Mouse (Mus musculus) cortical plate, adult 2 months (tissue): ENCODE measurements around the gene Pbxip1. TPM values are rescaled to one million over a fixed set of nuclear protein-coding genes. Genes with fewer than 3 reads are reported as not detected.

Experiments
- H3K27ac ChIP-seq: fragments of 200-500 bp; 2 replicates; pipeline ENCODE4 v1.5.1; 2012; ENCODE audit warnings: low read length, control low read depth, inconsistent platforms; ENCODE audit not compliant: insufficient read depth
- H3K4me1 ChIP-seq: fragments of 200-500 bp; 2 replicates; pipeline ENCODE4 v1.6.1; 2011; ENCODE audit warnings: low read length; ENCODE audit not compliant: control insufficient read depth, insufficient read depth
- H3K4me3 ChIP-seq: fragments of 200-500 bp; 2 replicates; pipeline ENCODE4 v1.5.1; 2011; ENCODE audit warnings: mild to moderate bottlenecking, low read length, control low read depth; ENCODE audit not compliant: insufficient read depth
- CTCF ChIP-seq: fragments of 200-500 bp; IDR thresholded peaks from 2 replicates; pipeline ENCODE4 v1.5.1; 2011; ENCODE audit warnings: mild to moderate bottlenecking, control low read depth, low read length; ENCODE audit not compliant: insufficient read depth; ENCODE audit errors: extremely low read depth
- POLR2A ChIP-seq: fragments of 200-500 bp; IDR thresholded peaks from 2 replicates; pipeline ENCODE4 v1.6.1; 2011; ENCODE audit warnings: mild to moderate bottlenecking, low read length, control low read depth; ENCODE audit not compliant: insufficient read depth; ENCODE audit errors: extremely low read depth
- polyA plus RNA-seq: library from polyadenylated mRNA; depleted of rRNA; stranded (reverse); fragments of >200 nt; gene quantifications from 2 replicates; pipeline ENCODE4 v1.2.3, GENCODE M21; 2012

Pbxip1 gene
- polyA plus RNA-seq, 1 experiment: 38.0 TPM

GRCm38 (mm10) chr3:89481488-89481887 lies 45.0 kb downstream of the Pbxip1 start:
- TF ChIP-seq POLR2A (no peak), CTCF (peak; percentile 30; the same call in 1 of the 2 replicates)
- Histone ChIP-seq H3K4me3 (no peak overlapping the region), H3K27ac (no peak overlapping the region), H3K4me1 (no peaks in the 10 kb centered on the region)

GRCm38 (mm10) chr3:89482249-89482648 lies 45.7 kb downstream of the Pbxip1 start:
- Histone ChIP-seq H3K4me1 (no peaks in the 10 kb centered on the region), H3K4me3 (no peak overlapping the region), H3K27ac (no peak overlapping the region)
- no peak for TF ChIP-seq CTCF
- TF ChIP-seq POLR2A: no peak

DNA sequence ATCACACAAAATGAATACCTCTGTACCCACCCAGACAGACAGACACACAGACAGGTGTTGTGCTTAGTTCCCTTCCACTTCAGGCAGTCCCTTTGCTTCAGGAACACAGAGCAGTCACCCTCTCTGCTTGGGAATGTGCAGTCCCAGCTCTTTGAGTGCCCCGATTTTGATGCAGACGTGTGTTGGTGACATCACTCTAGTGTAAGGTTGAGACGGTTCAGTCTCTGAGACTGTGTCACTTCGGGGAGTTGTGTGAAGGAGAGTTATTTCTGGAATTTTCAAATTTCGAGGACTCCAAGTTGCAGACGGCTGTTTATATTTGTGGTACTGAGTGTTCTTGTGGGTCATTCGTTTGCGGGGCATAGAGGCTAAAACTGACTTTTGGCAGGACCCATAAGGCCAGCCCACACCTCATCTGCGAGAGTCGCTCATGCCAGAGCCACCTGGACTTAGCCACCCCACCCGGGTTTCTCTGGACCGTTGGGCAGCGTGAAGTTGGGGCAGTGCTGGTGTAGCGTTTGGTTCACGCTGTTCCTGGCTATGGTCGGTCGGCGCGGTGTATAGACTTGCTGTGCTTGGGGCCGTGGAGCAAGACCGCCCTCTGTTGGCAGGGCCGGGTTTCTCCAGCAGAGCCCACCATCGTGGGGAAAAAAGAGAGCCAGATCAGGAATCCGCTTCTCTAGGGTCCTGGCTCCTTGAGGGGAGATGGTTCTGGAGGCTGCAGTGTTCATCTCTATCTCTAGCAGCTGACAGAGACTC lies 48.4 kb downstream of the Pbxip1 start:
- Histone ChIP-seq H3K4me1 (no peaks in the 10 kb centered on the region), H3K27ac (no peak overlapping the region), H3K4me3 (no peak overlapping the region)
- no peak for TF ChIP-seq POLR2A
- TF ChIP-seq CTCF: peak; percentile 73

DNA sequence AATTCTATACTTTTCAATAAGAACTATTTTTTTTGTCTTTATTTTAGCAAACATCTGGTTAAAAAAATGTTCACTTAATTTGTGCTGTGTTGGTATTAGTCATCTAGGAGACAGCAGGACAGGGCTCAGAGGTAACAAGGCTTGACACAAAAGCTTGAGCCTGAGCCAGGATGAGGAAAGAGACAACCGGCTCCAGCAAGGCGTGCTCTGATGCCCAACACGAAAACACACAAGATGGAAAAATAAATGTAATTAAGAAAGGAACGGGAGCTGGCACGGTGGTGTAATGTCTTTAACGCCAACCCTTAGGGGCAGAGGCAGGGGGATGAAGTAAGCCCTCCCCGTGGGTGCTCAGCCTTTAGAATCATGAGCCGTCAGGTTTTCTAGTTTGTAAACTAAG lies 49.6 kb downstream of the Pbxip1 start:
- Histone ChIP-seq H3K4me3 (no peak overlapping the region), H3K4me1 (no peaks in the 10 kb centered on the region), H3K27ac (no peak overlapping the region)
- TF ChIP-seq CTCF: no peak

DNA sequence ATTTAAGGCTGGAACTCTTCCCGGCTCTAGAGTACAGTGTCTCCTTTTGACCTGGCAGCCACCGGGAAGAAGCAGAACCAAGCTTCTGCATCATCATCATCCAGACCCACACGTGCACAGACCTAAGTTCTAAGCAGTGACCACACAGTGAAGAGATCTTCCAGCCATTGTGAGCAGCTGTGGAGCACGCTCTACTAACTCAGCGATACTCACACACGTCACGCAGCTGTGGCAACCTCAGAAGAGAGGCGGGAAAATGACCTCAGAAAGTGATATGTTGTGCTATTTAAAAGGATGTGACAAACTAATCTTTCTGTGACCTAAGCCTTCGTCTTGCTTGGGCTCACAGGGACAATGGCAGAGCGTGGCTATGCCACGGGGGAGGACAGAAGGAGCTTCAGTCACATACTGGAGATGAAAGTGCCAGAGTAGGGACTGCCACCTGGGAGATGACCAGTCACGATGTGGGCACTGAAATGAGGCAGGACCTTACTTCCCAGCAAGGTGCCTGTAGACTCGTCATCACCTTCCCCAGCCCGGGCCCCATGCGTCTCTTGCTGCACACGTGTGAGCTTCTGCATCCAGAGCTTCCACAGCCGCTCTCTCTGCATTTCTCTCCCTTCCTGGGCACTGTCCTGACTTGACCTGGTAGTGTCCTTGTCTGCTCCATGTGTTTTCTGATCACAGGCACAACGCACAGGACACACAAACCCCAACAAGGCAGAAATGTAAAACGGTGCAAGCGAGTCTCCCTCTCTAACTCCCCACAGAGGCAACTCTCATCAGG lies 50.6 kb downstream of the Pbxip1 start:
- H3K4me1 ChIP-seq: no peaks in the 10 kb centered on the region
- TF ChIP-seq POLR2A (no peak), CTCF (no peak)
- no peak overlapping the region for H3K27ac ChIP-seq
- no peak overlapping the region for H3K4me3 ChIP-seq

GRCm38 (mm10) chr3:89490790-89491189 lies 54.3 kb downstream of the Pbxip1 start:
- Histone ChIP-seq H3K27ac (no peak overlapping the region), H3K4me3 (no peak overlapping the region), H3K4me1 (no peaks in the 10 kb centered on the region)
- no peak for TF ChIP-seq POLR2A
- no peak for TF ChIP-seq CTCF

- H3K4me1 ChIP-seq: no peaks in the 10 kb centered on the region
- H3K27ac ChIP-seq: no peak overlapping the region
- H3K4me3 ChIP-seq: no peak overlapping the region
- no peak for TF ChIP-seq POLR2A
- TF ChIP-seq CTCF: no peak
Observed at GRCm38 (mm10) chr3:89491559-89491958, 55.1 kb downstream of the Pbxip1 start.

- no peaks in the 10 kb centered on the region for H3K4me1 ChIP-seq
- H3K27ac ChIP-seq: no peak overlapping the region
- no peak overlapping the region for H3K4me3 ChIP-seq
- TF ChIP-seq POLR2A: no peak
- TF ChIP-seq CTCF: no peak
Observed at GRCm38 (mm10) chr3:89492701-89493151, 56.2 kb downstream of the Pbxip1 start.

GRCm38 (mm10) chr3:89494630-89495029 lies 58.1 kb downstream of the Pbxip1 start:
- TF ChIP-seq CTCF (no peak; the same call in 1 of the 2 replicates), POLR2A (no peak)
- H3K4me1 ChIP-seq: no peaks in the 10 kb centered on the region
- no peak overlapping the region for H3K4me3 ChIP-seq
- H3K27ac ChIP-seq: no peak overlapping the region

DNA sequence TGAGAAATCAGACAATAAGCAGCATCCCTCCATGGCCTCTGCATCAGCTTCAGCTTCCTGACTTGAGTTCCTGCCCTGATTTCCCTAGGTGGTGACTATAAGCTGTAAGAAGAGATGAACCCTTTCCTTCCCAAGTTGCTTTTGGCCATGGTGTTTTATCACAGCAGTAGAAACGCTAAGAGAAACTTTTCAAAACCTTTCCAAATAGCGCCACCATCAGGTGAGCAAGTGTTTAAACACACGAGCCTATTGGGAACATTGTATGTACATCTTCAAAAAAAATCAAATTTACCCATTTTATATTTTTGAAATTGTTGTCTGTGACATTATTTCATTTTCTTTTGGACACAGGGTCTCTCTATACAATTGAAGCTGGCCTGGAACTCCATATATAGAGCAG lies 59.9 kb downstream of the Pbxip1 start:
- Histone ChIP-seq H3K4me3 (no peak overlapping the region), H3K4me1 (no peaks in the 10 kb centered on the region)
- TF ChIP-seq POLR2A (no peak), CTCF (no peak)

More for the DNA sequence above, 59.9 kb downstream of the Pbxip1 start:
- no peak overlapping the region for H3K27ac ChIP-seq
